Mouse (Mus musculus) testis, adult 2 months (tissue): ENCODE data around the gene Nav3.

Experiments
- CTCF ChIP-seq: fragments of 200-500 bp; IDR thresholded peaks from 2 replicates; pipeline ENCODE4 v1.5.1; 2012; ENCODE audit warnings: low read depth, mild to moderate bottlenecking, inconsistent platforms, low read length, moderate library complexity; ENCODE audit not compliant: control insufficient read depth, insufficient read depth, insufficient replicate concordance
- POLR2A ChIP-seq: fragments of 200-500 bp; IDR thresholded peaks from 2 replicates; pipeline ENCODE4 v1.6.1; 2012; ENCODE audit warnings: low read depth, mild to moderate bottlenecking, inconsistent platforms, low read length, moderate library complexity; ENCODE audit not compliant: control insufficient read depth

DNA sequence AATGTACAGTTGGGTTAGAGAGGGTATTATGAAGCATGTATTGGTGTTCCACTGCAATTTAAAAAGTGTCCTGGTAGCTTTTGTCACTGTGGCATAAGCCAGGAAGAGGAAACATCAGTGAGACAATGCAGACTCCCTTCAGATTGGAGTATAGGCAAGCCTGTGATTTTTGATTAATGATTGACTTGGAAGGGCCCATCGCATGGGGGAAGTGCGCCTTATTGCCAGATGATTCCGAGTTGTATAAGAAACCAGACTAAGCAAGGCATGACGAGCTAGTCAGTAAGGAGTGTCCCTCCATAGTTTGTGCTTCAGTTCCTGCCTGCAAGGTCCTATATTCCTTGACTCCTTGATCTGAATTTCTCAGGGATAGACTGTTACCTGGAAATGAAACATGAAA is 608.4 kb downstream of the Nav3 start:
- TF ChIP-seq CTCF (no peak), POLR2A (no peak)
